Comparison of ENCODE assay signal across 25 mouse cellular contexts in genomic region chr5:50762261-50762660, GRCm38 (mm10).
"Had no signal": no experiment of that assay in that cellular context is flagged by ENCODE, and none has a peak within 500 bp of the region (broad histone marks: within the 10 kb centered on the region; RNA-seq: fewer than 3 reads in every experiment).

No protein-coding gene starts in this region.

- H3K27ac ChIP-seq: heart, adult 2 months; heart, embryonic 10.5 days; hindbrain, embryonic 13.5 days; hindbrain, embryonic 15.5 days; hindbrain, postnatal 0 days; layer of hippocampus, adult 2 months; left cerebral cortex, adult 2 months; limb, embryonic 10.5 days; limb, embryonic 12.5 days; liver, embryonic 13.5 days; liver, embryonic 15.5 days had no signal

- H3K9me3 ChIP-seq: heart, embryonic 10.5 days; heart, embryonic 12.5 days; hindbrain, embryonic 13.5 days; hindbrain, embryonic 15.5 days; limb, embryonic 10.5 days; limb, embryonic 12.5 days; liver, embryonic 13.5 days; liver, embryonic 15.5 days had no signal

- ATAC-seq: hindbrain, postnatal 0 days; liver, postnatal 0 days had no signal

- H3K4me2 ChIP-seq: heart, embryonic 12.5 days; hindbrain, embryonic 13.5 days; hindbrain, embryonic 15.5 days; limb, embryonic 12.5 days; liver, embryonic 11.5 days; liver, embryonic 13.5 days; liver, embryonic 15.5 days had no signal

- DNase-seq: gastrocnemius, postnatal 14 days; gastrocnemius, postnatal 36 days; heart, adult 11 months; heart, adult 2 months; heart, postnatal 14 days; heart, postnatal 36 days; kidney, adult 18-20 months; kidney, adult 8-10 months; kidney, postnatal 10 days; kidney, postnatal 25 days; kidney, postnatal 4 days; liver; liver, embryonic 13.5 days; liver, postnatal 0 days had no signal

- H3K27me3 ChIP-seq: heart, embryonic 12.5 days; hindbrain, embryonic 13.5 days; hindbrain, embryonic 15.5 days; limb, embryonic 12.5 days; liver, embryonic 13.5 days; liver, embryonic 15.5 days had no signal

- H3K4me3 ChIP-seq: heart, adult 2 months; heart, embryonic 10.5 days; heart, embryonic 12.5 days; hindbrain, embryonic 13.5 days; hindbrain, embryonic 15.5 days; layer of hippocampus, adult 2 months; left cerebral cortex, adult 2 months; limb, embryonic 10.5 days; limb, embryonic 12.5 days; liver, embryonic 13.5 days; liver, embryonic 15.5 days had no signal

- H3K9ac ChIP-seq: heart, embryonic 12.5 days; hindbrain, embryonic 13.5 days; hindbrain, embryonic 15.5 days; limb, embryonic 12.5 days; liver, embryonic 13.5 days; liver, embryonic 15.5 days; liver, postnatal 0 days had no signal

- H3K36me3 ChIP-seq: heart, embryonic 10.5 days; heart, embryonic 12.5 days; hindbrain, embryonic 13.5 days; hindbrain, embryonic 15.5 days; limb, embryonic 10.5 days; limb, embryonic 12.5 days; liver, embryonic 13.5 days; liver, embryonic 15.5 days had no signal

- H3K4me1 ChIP-seq: heart, embryonic 10.5 days; heart, embryonic 12.5 days; hindbrain, embryonic 13.5 days; hindbrain, embryonic 15.5 days; limb, embryonic 10.5 days; limb, embryonic 12.5 days; liver, embryonic 13.5 days; liver, embryonic 15.5 days had no signal
